Mouse (Mus musculus) CH12.LX (cell line): ENCODE results near the gene Supv3l1. TPM values are rescaled to one million over a fixed set of nuclear protein-coding genes. Genes with fewer than 3 reads are reported as not detected.

Source experiments
- DNase-seq: peaks from one replicate; pipeline ENCODE4 v3.0.0-alpha.2; 2013; ENCODE audit errors: extremely low read depth
- H3K27ac ChIP-seq: 2 replicates; pipeline ENCODE4 v1.5.1; 2012; ENCODE audit warnings: low read depth, mild to moderate bottlenecking, control low read depth, moderate library complexity; ENCODE audit not compliant: insufficient read depth
- H3K27me3 ChIP-seq: replicated peaks from 2 replicates; pipeline ENCODE3; 2012; ENCODE audit warnings: inconsistent platforms
- H3K36me3 ChIP-seq, 2 experiments: replicated peaks in 1 of 2; 2 replicates each; pipeline versions ENCODE3 to v1.6.1; 2012; ENCODE audit warnings: inconsistent platforms in 1 of 2, low read length in 1 of 2, mild to moderate bottlenecking in 1 of 2, mixed read lengths in 1 of 2, moderate library complexity in 1 of 2; ENCODE audit not compliant: control insufficient read depth in 1 of 2, insufficient read depth in 1 of 2
- H3K4me1 ChIP-seq, 2 experiments: 2 replicates each; pipeline ENCODE4 v1.6.1; 2012; ENCODE audit warnings: inconsistent platforms in 1 of 2, moderate library complexity in 1 of 2; ENCODE audit not compliant: insufficient read depth in 2 of 2, control insufficient read depth in 1 of 2
- H3K4me2 ChIP-seq: 2 replicates; pipeline ENCODE4 v1.6.1; 2012; ENCODE audit warnings: low read depth, mild to moderate bottlenecking, control low read depth; ENCODE audit not compliant: poor library complexity, insufficient read depth, severe bottlenecking
- H3K4me3 ChIP-seq, 3 experiments: fragments of 150-350 bp in 1 of 3; sonication (generic) in 1 of 3; replicated peaks in 1 of 3; 2 replicates each; pipeline versions ENCODE3 to v1.5.1; 2011 to 2012; ENCODE audit warnings: low read depth in 2 of 3, low read length in 2 of 3, mild to moderate bottlenecking in 2 of 3, moderate library complexity in 2 of 3, control low read depth in 1 of 3, improper control_type of control experiment in 1 of 3, inconsistent platforms in 1 of 3, mixed read lengths in 1 of 3; ENCODE audit not compliant: poor library complexity in 1 of 3
- H3K79me2 ChIP-seq: replicated peaks from 2 replicates; pipeline ENCODE4 v1.6.1; 2012; ENCODE audit warnings: mild to moderate bottlenecking, moderate library complexity; ENCODE audit not compliant: control insufficient read depth, poor library complexity, insufficient read depth, severe bottlenecking; ENCODE audit errors: extremely low read depth
- H3K9ac ChIP-seq: 2 replicates; pipeline ENCODE4 v1.6.1; 2012; ENCODE audit warnings: low read depth, mild to moderate bottlenecking, control low read depth, moderate library complexity; ENCODE audit not compliant: insufficient read depth
- H3K9me3 ChIP-seq: replicated peaks from 2 replicates; pipeline ENCODE3; 2012; ENCODE audit warnings: low read length, inconsistent platforms, mixed read lengths
- CHD1 ChIP-seq: IDR thresholded peaks from 2 replicates; pipeline ENCODE4 v1.6.1; 2012; ENCODE audit warnings: low read depth, low read length, improper control_type of control experiment, inconsistent platforms
- CTCF ChIP-seq, 2 experiments: IDR thresholded peaks in 1 of 2; conservative IDR thresholded peaks in 1 of 2; 2 replicates each; pipeline ENCODE4 v1.5.1; 2011 to 2012; ENCODE audit warnings: low read depth in 2 of 2, low read length in 2 of 2, improper control_type of control experiment in 1 of 2, inconsistent platforms in 1 of 2, mild to moderate bottlenecking in 1 of 2, moderate library complexity in 1 of 2
- E2F4 ChIP-seq: IDR thresholded peaks from 2 replicates; pipeline ENCODE4 v1.6.1; 2011; ENCODE audit warnings: low read depth, low read length, improper control_type of control experiment; ENCODE audit not compliant: insufficient replicate concordance
- ELF1 ChIP-seq: IDR thresholded peaks from 2 replicates; pipeline ENCODE4 v1.6.1; 2014; ENCODE audit warnings: low read depth, mild to moderate bottlenecking, inconsistent platforms, low read length, improper control_type of control experiment
- ETS1 ChIP-seq: conservative IDR thresholded peaks from 2 replicates; pipeline ENCODE4 v1.6.1; 2012; ENCODE audit warnings: low read depth, mild to moderate bottlenecking, inconsistent platforms, low read length, improper control_type of control experiment, moderate library complexity
- JUN ChIP-seq: IDR thresholded peaks from 2 replicates; pipeline ENCODE4 v1.6.1; 2011; ENCODE audit warnings: low read depth, mild to moderate bottlenecking, low read length, improper control_type of control experiment, moderate library complexity; ENCODE audit not compliant: insufficient read depth
- JUND ChIP-seq: conservative IDR thresholded peaks from 2 replicates; pipeline ENCODE4 v1.6.1; 2011; ENCODE audit warnings: low read depth, low read length, improper control_type of control experiment
- MEF2A ChIP-seq: IDR thresholded peaks from 2 replicates; pipeline ENCODE4 v1.6.1; 2014; ENCODE audit warnings: low read depth, mild to moderate bottlenecking, inconsistent platforms, low read length, improper control_type of control experiment, borderline replicate concordance
- MYC ChIP-seq: IDR thresholded peaks from 2 replicates; pipeline ENCODE4 v1.6.1; 2011; ENCODE audit warnings: low read depth, mild to moderate bottlenecking, improper control_type of control experiment, low read length
- NELFE ChIP-seq: IDR thresholded peaks from 2 replicates; pipeline ENCODE4 v1.6.1; 2011; ENCODE audit warnings: low read depth, low read length, improper control_type of control experiment
- NRF1 ChIP-seq: IDR thresholded peaks from 2 replicates; pipeline ENCODE4 v1.6.1; 2014; ENCODE audit warnings: low read depth, mild to moderate bottlenecking, inconsistent platforms, low read length, improper control_type of control experiment, moderate library complexity
- POLR2AphosphoS2 ChIP-seq: IDR thresholded peaks from 2 replicates; pipeline ENCODE4 v1.6.1; 2011; ENCODE audit warnings: low read depth, low read length, improper control_type of control experiment
- RAD21 ChIP-seq: IDR thresholded peaks from 2 replicates; pipeline ENCODE4 v1.6.1; 2011; ENCODE audit warnings: low read depth, mild to moderate bottlenecking, low read length, improper control_type of control experiment, moderate library complexity
- SIN3A ChIP-seq: IDR thresholded peaks from 2 replicates; pipeline ENCODE4 v1.6.1; 2012; ENCODE audit warnings: low read length, improper control_type of control experiment, inconsistent platforms
- SMC3 ChIP-seq: IDR thresholded peaks from 2 replicates; pipeline ENCODE4 v1.6.1; 2011; ENCODE audit warnings: low read depth, low read length, improper control_type of control experiment
- ZKSCAN1 ChIP-seq: IDR thresholded peaks from 2 replicates; pipeline ENCODE4 v1.6.1; 2012; ENCODE audit warnings: low read depth, inconsistent platforms, low read length, improper control_type of control experiment, borderline replicate concordance
- ZMIZ1 ChIP-seq: IDR thresholded peaks from 2 replicates; pipeline ENCODE4 v1.6.1; 2012; ENCODE audit warnings: low read depth, mild to moderate bottlenecking, inconsistent platforms, low read length, improper control_type of control experiment
- ZNF384 ChIP-seq: IDR thresholded peaks from 2 replicates; pipeline ENCODE4 v1.6.1; 2012; ENCODE audit warnings: low read depth, low read length, improper control_type of control experiment, inconsistent platforms
- dilution Hi-C: fragments of 300-500 bp; cut with MboI; formaldehyde crosslinking; loops from 2 replicates; pipeline ENCODE4 v1.14.3; 2020; ENCODE audit warnings: low sequenced_read_pairs; ENCODE audit not compliant: extremely low pct_unique_long_range_greater_than_20kb, extremely low pct_ligation_motif_present
- in situ Hi-C: fragments of 300-500 bp; cut with MboI; formaldehyde crosslinking; loops from 3 replicates; pipeline ENCODE4 v1.14.3; 2019; ENCODE audit warnings: low sequenced_read_pairs, low pct_ligation_motif_present, low pct_unique_long_range_greater_than_20kb, mixed read lengths
- polyA plus RNA-seq: library from polyadenylated mRNA; unstranded; fragments of >175 nt; gene quantifications from 2 replicates; pipeline ENCODE4 v1.2.1, GENCODE M21; 2012; ENCODE audit warnings: low read depth; ENCODE audit not compliant: insufficient read length
- total RNA-seq, 2 experiments: library from RNA; depleted of rRNA; stranded (reverse); fragments of 300-350 nt in 1 of 2; fragments of >200 nt in 1 of 2; gene quantifications; 2 replicates each; pipeline ENCODE4 v1.2.3; 2012 to 2014

Supv3l1 gene
- total and polyA plus RNA-seq, 3 experiments, result 41.5 to 69.3 (median 62.0) TPM

DNA sequence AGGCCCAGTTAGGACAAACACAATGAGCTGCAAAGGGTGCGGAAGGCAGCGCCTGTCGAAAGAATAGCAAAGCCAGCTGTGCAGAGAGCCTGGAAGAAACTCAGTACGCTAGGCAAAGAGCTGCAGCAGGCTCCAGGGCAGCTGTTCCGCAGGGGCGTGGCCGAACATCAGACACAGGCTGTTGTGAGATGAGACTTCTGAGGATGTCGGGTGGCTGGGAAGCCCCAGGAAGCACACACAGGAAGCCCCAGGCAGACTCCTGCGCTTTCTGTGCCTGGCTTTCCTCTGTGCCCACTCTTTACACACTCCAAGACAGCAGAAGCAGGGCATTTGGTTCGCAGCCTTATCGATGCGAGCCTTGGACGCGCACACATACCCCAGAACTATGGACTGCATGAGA is 44.6 kb downstream of the Supv3l1 start:
- dilution Hi-C loops, result no loop called here

DNA sequence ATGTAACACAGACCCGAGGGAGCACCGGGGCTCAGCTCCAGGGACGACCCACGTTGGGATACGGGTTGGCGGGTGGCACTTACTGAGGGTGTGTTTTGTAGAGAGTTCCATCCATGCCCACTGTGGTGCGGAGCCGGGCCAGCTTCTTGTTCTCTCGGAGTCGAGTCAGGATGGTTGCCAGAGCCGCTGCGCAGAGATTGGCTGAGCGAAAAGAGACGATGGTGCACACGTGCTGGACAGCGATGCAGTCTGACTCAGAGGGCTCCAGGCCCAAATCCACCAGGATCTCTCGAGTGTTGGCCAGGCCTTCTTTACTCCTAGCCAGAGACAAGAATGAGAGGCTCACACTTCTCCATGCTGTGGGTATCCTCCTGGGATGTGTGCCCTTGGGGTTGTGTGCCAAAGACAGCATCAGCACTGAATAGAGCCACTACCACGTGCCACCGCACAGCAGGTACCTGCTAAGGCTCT is 47.9 kb downstream of the Supv3l1 start:
- DNase-seq, result no peak
- H3K79me2 ChIP-seq, result no peaks in the 10 kb centered on the region
- H3K9ac ChIP-seq, result no peak overlapping the region
- no peak overlapping the region for H3K27ac ChIP-seq
- no peaks in the 10 kb centered on the region for H3K4me1 ChIP-seq
- H3K9me3 ChIP-seq, result no peaks in the 10 kb centered on the region
- H3K36me3 ChIP-seq, result no peaks in the 10 kb centered on the region
- in situ Hi-C loops, result no loop called here
- H3K4me2 ChIP-seq, result no peak overlapping the region
- dilution Hi-C loops, result no loop called here
- H3K27me3 ChIP-seq, result peaks cover 60% of the 10 kb centered on the region
- no peak overlapping the region for H3K4me3 ChIP-seq
- no peak for TF ChIP-seq MYC
- TF ChIP-seq JUND, result no peak
- TF ChIP-seq SIN3A, result no peak
- no peak for TF ChIP-seq NELFE
- TF ChIP-seq ETS1, result no peak
- no peak for TF ChIP-seq ZKSCAN1
- TF ChIP-seq POLR2AphosphoS2, result no peak
- TF ChIP-seq E2F4, result no peak
- no peak for TF ChIP-seq CTCF (conservative IDR thresholded peaks at IDR 0.05 in 1 of 2, IDR thresholded peaks at IDR 0.05 in 1 of 2; ENCODE audit: low read depth in 2 of 2, low read length in 2 of 2)
- no peak for TF ChIP-seq CHD1
- TF ChIP-seq JUN, result no peak
- no peak for TF ChIP-seq ELF1
- TF ChIP-seq, all 38 proteins: peak for 0

More for the DNA sequence above, 44.6 kb downstream of the Supv3l1 start:
- TF ChIP-seq MEF2A, result no peak
- TF ChIP-seq SMC3, result no peak
- no peak for TF ChIP-seq ZNF384
- no peaks in the 10 kb centered on the region for H3K79me2 ChIP-seq
- in situ Hi-C loops, result no loop called here
- H3K4me2 ChIP-seq, result no peak overlapping the region
- H3K9ac ChIP-seq, result no peak overlapping the region
- peaks cover 73% of the 10 kb centered on the region for H3K27me3 ChIP-seq
- DNase-seq, result no peak
- H3K4me3 ChIP-seq, result no peak overlapping the region
- H3K36me3 ChIP-seq, result no peaks in the 10 kb centered on the region
- H3K9me3 ChIP-seq, result no peaks in the 10 kb centered on the region
- no peak overlapping the region for H3K27ac ChIP-seq
- no peaks in the 10 kb centered on the region for H3K4me1 ChIP-seq

DNA sequence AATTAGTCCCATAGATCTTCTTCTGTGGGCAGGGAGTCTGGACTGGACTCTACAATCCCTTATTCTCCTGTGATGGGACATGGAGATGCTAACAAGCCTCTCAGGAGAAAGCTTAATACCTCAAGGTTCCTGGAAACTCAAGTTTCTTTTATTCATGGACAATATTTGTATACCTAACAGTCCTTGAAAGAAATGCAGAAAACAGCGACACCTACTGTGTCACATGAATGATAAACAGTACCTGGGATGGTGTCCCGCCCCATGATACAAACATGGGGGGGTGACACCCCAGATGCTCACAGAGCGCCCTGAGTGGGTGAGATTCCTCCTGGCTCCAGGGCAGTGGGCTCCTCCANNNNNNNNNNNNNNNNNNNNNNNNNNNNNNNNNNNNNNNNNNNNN is 66.5 kb downstream of the Supv3l1 start:
- peak; percentile 9 for DNase-seq
- dilution Hi-C loops, result no loop called here
- TF ChIP-seq CTCF (conservative IDR thresholded peaks at IDR 0.05 in 1 of 2, IDR thresholded peaks at IDR 0.05 in 1 of 2; ENCODE audit: low read depth in 2 of 2, low read length in 2 of 2) (peak in 1 of 2 experiments; percentile 49; a peak in 2 of 4 replicates), RAD21 (peak; percentile 56), SMC3 (peak; percentile 45), ELF1 (no peak), NRF1 (no peak), ZMIZ1 (no peak)

More for the DNA sequence above, 66.5 kb downstream of the Supv3l1 start:
- peaks cover 6% of the 10 kb centered on the region for H3K9me3 ChIP-seq
- in situ Hi-C loops, result loop anchor here (5.0 to 25.0 kb wide), 2 partner anchors 111 to 546 kb away; no protein-coding TSS in a partner anchor
- no peak overlapping the region for H3K4me3 ChIP-seq
- no peak overlapping the region for H3K9ac ChIP-seq
- H3K36me3 ChIP-seq, result no peaks in the 10 kb centered on the region
- H3K4me2 ChIP-seq, result no peak overlapping the region
- no peak overlapping the region for H3K27ac ChIP-seq
- H3K4me1 ChIP-seq, result no peaks in the 10 kb centered on the region
- peaks cover 43% of the 10 kb centered on the region for H3K27me3 ChIP-seq
- no peaks in the 10 kb centered on the region for H3K79me2 ChIP-seq
